Mouse (Mus musculus) spleen, postnatal 4 days (tissue): ENCODE results near the gene Gm10135.
"Not testable (repeated sequence)": the region's sequence is repeated elsewhere in the genome, so short reads cannot be mapped to it uniquely, and the experiment has no call there.

Experiments used
- DNase-seq, 2 experiments: peaks; one replicate each; pipeline ENCODE4 v3.0.0; 2022; ENCODE audit warnings: low spot score in 2 of 2

The Gm10135 gene

GRCm38 (mm10) chr5:72965706-72966105, 8.8 kb downstream of the Gm10135 start:
- no peak for DNase-seq

GRCm38 (mm10) chr5:72960096-72960495, 14.4 kb downstream of the Gm10135 start:
- no peak for DNase-seq

- no peak for DNase-seq
These were observed 17.2 kb downstream of the Gm10135 start for GRCm38 (mm10) chr5:72957281-72957680.

- DNase-seq: no peak
These were observed 20.4 kb downstream of the Gm10135 start for GRCm38 (mm10) chr5:72953996-72954604.

- DNase-seq: no peak
These were observed 24.2 kb downstream of the Gm10135 start for GRCm38 (mm10) chr5:72950252-72950651.

- no peak for DNase-seq
These were observed 26.4 kb downstream of the Gm10135 start for GRCm38 (mm10) chr5:72948136-72948535.

GRCm38 (mm10) chr5:72940906-72941432, 33.5 kb downstream of the Gm10135 start:
- DNase-seq: no peak

GRCm38 (mm10) chr5:72939311-72939710, 35.2 kb downstream of the Gm10135 start:
- DNase-seq: no peak

- not testable (repeated sequence) for DNase-seq
These were observed 36.1 kb downstream of the Gm10135 start for GRCm38 (mm10) chr5:72938421-72938820.

GRCm38 (mm10) chr5:72933026-72933675, 41.4 kb downstream of the Gm10135 start:
- DNase-seq: no peak

GRCm38 (mm10) chr5:72927074-72927473, 47.4 kb downstream of the Gm10135 start:
- DNase-seq: no peak

GRCm38 (mm10) chr5:72922796-72923195, 51.7 kb downstream of the Gm10135 start:
- DNase-seq: no peak

GRCm38 (mm10) chr5:72921171-72921570, 53.3 kb downstream of the Gm10135 start:
- no peak for DNase-seq

- DNase-seq: no peak
These were observed 54.1 kb downstream of the Gm10135 start for GRCm38 (mm10) chr5:72920416-72920815.

GRCm38 (mm10) chr5:72916851-72917250, 57.7 kb downstream of the Gm10135 start:
- no peak for DNase-seq

GRCm38 (mm10) chr5:72916048-72916447, 58.5 kb downstream of the Gm10135 start:
- DNase-seq: no peak
